Mouse (Mus musculus) left cerebral cortex, postnatal 25 days (tissue): ENCODE results near the gene Rtl6. TPM values are rescaled to one million over a fixed set of nuclear protein-coding genes. Genes with fewer than 3 reads are reported as not detected.

ENCODE experiments used
- DNase-seq, 2 experiments: peaks; one replicate each; pipeline ENCODE4 v3.0.0; 2022; ENCODE audit warnings: low spot score in 2 of 2, mixed read lengths in 1 of 2
- intact Hi-C: fragments of 180-260 bp; cut with DNase I; formaldehyde crosslinking; loops from one replicate; pipeline ENCODE4 v1.15.1; 2025
- total RNA-seq, 2 experiments: library from RNA; stranded (reverse); gene quantifications; 2 replicates each; pipeline ENCODE4 v1.2.3; 2021

Gene Rtl6
- total RNA-seq, 2 experiments from 2014 or later: 57.8 to 60.6 TPM

GRCm38 (mm10) chr15:84541175-84541574 is 16.4 kb downstream of the Rtl6 start:
- intact Hi-C loops: no loop called here
- DNase-seq: no peak

DNA sequence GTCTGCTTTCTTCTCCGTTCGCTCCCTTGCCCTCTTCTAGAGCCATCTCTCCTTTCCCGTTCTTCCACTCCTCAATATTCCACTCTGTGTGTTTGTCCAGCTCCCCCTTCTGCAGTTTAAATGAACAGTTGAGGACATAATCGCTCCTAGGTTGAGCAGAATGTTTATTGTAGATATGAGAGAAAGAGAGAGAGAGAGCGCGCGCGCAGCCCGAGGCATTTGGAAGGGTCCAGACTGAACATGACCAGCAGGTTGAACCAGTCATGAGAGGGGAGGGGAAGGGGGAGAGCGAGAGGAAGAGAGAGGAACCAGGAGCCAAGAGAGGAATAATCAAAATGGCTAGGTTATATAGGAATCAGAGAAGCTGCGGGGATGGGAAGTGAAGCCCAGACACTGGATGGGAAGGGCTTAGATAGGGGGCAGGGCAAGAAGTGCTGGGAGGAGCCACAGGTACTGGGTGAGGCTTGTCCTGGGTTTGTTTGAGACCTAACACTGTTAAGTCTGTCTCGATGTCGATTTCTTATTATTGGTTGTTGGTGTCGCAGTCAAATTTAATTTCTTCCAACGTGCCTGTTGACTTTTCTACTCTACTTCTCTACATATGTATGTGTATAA is 18.5 kb downstream of the Rtl6 start:
- no peak for DNase-seq
- intact Hi-C loops: no loop called here

- no peak for DNase-seq
- intact Hi-C loops: no loop called here
Measured at GRCm38 (mm10) chr15:84537117-84537516, 20.5 kb downstream of the Rtl6 start.

GRCm38 (mm10) chr15:84536611-84537010 is 21.0 kb downstream of the Rtl6 start:
- no peak for DNase-seq
- intact Hi-C loops: no loop called here

DNA sequence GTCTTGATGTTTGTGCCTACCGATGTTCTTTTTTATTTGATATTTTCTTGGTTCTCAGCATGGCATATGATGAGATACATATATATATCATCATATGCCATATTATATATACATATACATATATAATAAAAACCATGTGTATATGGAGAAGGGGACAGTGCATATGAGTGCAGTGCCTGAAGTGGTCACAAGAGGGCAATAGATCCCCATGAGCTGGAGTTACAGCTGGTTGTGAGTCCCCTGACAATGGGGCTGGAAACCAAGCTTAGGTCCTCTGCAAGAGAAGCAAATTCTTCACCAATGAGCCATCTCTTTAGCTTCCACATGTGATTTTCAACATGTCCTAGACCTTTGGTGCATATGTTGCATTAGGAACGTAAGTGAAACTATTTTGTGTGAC is 21.7 kb downstream of the Rtl6 start:
- DNase-seq: no peak
- intact Hi-C loops: no loop called here

DNA sequence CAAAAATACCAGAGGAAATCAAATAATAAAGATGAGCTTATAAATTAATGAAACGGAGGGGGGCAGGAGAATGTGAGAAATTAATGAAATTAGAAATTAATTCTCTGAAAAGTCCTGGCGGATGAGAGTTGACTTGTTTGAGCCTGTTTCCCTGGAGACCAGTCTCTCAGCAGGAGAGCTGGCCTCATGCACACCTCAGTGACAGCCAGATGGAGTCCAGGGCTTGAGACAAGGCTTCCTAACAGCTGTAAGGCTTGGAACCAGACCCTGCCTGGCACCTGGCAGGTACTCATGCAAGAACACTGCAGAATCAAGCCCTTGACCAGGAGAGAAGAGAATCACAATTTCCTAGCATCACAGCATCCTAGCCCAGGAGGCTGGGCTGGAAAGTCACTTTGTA is 25.4 kb downstream of the Rtl6 start:
- intact Hi-C loops: no loop called here

GRCm38 (mm10) chr15:84531535-84531934 is 26.1 kb downstream of the Rtl6 start:
- intact Hi-C loops: no loop called here
- DNase-seq: peak; percentile 37 to 53

More for the DNA sequence above, 25.4 kb downstream of the Rtl6 start:
- DNase-seq: no peak

GRCm38 (mm10) chr15:84526921-84527320 is 30.7 kb downstream of the Rtl6 start:
- intact Hi-C loops: no loop called here
- DNase-seq: no peak

DNA sequence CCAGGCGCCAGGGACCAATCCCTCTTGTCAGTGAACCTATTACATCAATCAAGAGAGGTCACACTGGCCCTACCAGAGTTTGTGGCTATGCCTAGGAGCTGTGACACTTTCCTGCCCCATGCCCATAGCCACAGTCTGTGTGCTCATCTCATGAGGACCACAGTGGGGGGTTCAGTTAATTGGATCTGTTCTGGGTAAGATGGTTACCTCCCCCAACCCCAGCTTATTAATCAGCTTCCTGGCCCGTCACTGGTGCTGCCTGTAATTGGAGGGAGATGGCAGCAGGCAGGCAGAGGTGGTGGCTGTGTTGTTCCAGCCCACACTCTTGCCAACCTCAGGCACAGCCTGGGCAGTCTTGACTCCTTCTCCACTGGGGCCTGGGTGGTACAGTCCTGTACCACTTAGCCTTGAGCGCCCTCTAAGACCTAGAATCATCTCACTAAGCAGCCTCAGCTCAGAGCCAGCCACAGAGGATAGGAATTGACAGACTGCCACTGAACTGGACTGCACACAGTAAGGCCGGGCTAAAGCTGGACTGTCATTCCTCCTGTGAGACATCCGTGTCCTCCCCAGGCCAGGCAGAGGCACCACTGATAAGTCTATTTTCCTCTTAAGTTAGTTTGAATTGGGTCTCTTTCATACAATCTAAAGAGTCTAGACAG is 32.3 kb downstream of the Rtl6 start:
- intact Hi-C loops: no loop called here

GRCm38 (mm10) chr15:84522953-84523689 is 34.5 kb downstream of the Rtl6 start:
- DNase-seq: no peak
- intact Hi-C loops: no loop called here

More for the DNA sequence above, 32.3 kb downstream of the Rtl6 start:
- no peak for DNase-seq

DNA sequence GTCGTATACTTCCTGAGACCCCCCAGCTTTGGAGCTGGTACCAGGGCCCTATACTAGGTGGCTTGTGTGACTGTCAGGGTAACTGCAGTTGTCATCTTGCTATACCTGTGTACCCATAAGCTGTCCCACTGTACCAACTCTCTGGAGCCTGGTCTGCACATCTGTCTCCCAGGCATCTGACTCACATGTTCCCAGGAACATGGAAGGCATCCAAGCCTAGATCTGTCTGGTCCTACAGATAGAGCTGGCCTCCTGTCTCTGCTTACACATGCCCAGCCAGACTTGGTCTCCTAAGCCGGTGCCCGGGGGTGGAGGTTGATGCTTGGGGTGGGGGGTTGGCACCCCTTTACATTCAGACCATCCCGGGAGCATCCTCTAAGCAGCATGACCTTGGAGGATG is 36.1 kb downstream of the Rtl6 start:
- intact Hi-C loops: no loop called here
- DNase-seq: peak in 1 of 2 experiments; percentile 34

- DNase-seq: no peak
- intact Hi-C loops: no loop called here
Measured at GRCm38 (mm10) chr15:84518540-84518939, 39.1 kb downstream of the Rtl6 start.

DNA sequence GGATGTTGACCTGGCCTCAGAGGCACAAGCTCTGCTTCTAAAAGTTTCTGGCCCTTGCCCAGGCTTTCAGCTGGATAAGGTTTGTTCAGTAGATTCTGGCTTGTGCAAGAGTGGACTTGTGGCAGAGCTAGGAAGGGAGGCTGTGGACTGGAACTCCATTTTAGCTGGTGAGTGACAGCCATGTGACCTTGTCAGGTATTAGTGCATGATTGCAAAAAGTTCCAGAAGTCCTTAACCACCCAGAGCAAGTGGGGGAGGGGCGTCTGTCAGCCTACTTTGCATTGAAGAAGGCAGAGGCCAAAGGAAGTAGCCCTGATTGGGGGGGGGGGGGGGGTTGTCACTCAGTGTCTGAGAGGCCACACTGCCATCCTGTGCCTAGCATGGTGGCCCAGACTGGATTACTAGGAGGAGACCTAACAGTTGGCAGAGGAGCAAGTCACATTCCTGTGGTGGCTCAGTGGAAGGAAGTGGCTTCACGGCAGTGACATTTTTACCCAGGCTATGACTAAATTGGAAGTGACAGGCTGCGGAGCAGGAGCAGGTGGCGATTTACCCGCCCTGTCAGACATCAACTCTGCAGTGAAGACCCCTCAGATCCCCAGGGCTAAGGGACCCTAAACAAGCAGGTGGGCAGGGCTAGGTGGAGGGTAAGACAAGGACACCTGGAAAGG is 44.9 kb downstream of the Rtl6 start:
- DNase-seq: no peak
- intact Hi-C loops: no loop called here

- intact Hi-C loops: no loop called here
- DNase-seq: peak; percentile 66 to 77
Measured at GRCm38 (mm10) chr15:84509981-84510380, 47.6 kb downstream of the Rtl6 start.

GRCm38 (mm10) chr15:84509161-84509560 is 48.5 kb downstream of the Rtl6 start:
- intact Hi-C loops: no loop called here
- DNase-seq: peak in 1 of 2 experiments; percentile 62

DNA sequence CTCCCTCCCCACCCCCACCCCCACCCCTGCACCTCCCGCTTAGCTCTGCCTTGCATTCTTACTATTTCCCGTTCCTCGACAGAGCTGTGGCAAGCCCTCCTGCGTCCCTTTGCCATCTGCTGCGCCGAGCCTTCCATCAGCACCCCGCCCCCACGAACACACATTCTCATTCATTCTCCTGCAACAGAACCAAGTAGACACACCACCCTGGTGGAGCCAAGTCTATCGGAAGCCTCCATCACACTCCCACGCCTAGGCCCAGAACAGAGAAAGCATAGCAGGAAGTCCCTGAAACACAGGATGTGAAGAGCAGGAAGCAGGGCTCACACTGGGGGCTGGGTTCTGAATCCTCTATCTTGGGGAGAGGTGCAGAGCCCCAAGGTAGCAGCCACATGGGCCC is 51.6 kb downstream of the Rtl6 start:
- intact Hi-C loops: loop anchor here (2.0 kb wide), 1 partner anchor 93 kb away; no protein-coding TSS in a partner anchor
- DNase-seq: peak; percentile 45 to 93

DNA sequence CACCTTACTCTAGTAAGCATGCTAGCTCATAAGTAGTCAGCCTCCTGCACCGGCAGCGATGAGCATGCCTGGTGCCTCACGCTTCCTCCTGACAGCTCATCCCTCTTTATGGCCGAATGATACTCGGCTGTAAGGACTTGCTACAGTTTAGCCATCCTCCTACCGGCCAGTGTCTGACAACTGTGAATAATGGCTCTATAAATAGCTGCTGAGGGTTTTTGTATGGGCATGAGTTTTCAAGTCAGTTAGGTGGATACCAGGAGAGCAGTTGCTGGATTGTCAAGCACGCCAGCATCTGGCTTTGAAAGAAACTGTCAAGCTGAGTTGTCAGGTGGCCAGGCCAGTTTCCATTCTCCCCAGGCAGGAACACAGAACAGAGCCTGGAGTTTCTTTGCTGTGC is 52.7 kb downstream of the Rtl6 start:
- intact Hi-C loops: no loop called here
- peak in 1 of 2 experiments; percentile 43 for DNase-seq
